Mouse (Mus musculus) embryonic fibroblast, embryonic 13.5 days (primary cell): ENCODE measurements around the gene Rngtt. TPM values are rescaled to one million over a fixed set of nuclear protein-coding genes. Genes with fewer than 3 reads are reported as not detected.
A peak's percentile ranks its signal among the peaks of the same experiment; 100 is the strongest.
"Not testable (repeated sequence)": the region's sequence is repeated elsewhere in the genome, so short reads cannot be mapped to it uniquely, and the experiment has no call there.

Source experiments
- H3K27ac ChIP-seq: 2 replicates; pipeline ENCODE4 v1.5.1; 2012; ENCODE audit warnings: low read length, control low read depth, inconsistent platforms; ENCODE audit not compliant: insufficient read depth
- H3K4me1 ChIP-seq: 2 replicates; pipeline ENCODE4 v1.6.1; 2011; ENCODE audit warnings: low read length; ENCODE audit not compliant: control insufficient read depth, insufficient read depth
- H3K4me3 ChIP-seq: 2 replicates; pipeline ENCODE4 v1.5.1; 2011; ENCODE audit warnings: mild to moderate bottlenecking, control low read depth, low read length; ENCODE audit not compliant: insufficient read depth
- CTCF ChIP-seq: IDR thresholded peaks from 2 replicates; pipeline ENCODE4 v1.5.1; 2011; ENCODE audit warnings: mild to moderate bottlenecking, control low read depth, low read length, moderate library complexity, borderline replicate concordance; ENCODE audit not compliant: insufficient read depth
- POLR2A ChIP-seq: IDR thresholded peaks from 2 replicates; pipeline ENCODE4 v1.6.1; 2011; ENCODE audit warnings: low read depth, mild to moderate bottlenecking, control low read depth, low read length, moderate library complexity
- polyA plus RNA-seq: library from polyadenylated mRNA; stranded (reverse); fragments of >200 nt; gene quantifications from 2 replicates; pipeline ENCODE4 v1.2.4, GENCODE M21; 2011; ENCODE audit warnings: low read depth; ENCODE audit not compliant: missing spikeins, insufficient read length

Gene Rngtt
- polyA plus RNA-seq, 1 experiment = 30.7 TPM

DNA sequence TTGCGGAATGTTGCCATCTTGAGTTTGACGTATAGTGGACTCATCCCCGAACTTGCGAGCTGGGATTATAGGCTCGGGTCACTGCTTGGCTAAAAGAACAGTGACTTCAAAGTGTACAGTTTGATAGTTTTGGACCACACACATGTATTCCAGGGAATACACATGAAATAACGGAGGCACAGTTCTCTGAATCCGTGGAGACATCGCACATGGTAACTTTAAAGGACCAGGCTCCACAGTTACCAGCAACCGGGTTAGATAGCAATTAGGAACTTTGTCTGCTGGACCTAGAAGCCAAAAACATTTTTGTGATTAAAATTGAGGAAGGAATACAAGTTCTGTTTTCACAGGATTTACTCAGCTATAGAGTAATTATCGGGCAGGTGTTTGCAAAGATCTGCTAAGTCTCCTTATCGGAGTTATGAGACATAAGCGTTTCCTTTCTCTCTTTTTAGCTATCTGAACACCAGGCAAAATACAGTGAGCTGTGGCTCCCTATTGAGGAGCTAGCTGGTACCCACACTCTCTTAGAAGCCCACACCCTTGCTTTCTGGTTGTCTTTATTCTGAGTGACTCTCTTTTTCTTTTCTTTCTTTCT, 828 bp downstream of the Rngtt start:
- H3K4me1 ChIP-seq = no peaks in the 10 kb centered on the region
- peak overlapping the region; percentile 99 for H3K4me3 ChIP-seq
- H3K27ac ChIP-seq = no peak overlapping the region
- TF ChIP-seq CTCF = no peak
- TF ChIP-seq POLR2A = no peak

DNA sequence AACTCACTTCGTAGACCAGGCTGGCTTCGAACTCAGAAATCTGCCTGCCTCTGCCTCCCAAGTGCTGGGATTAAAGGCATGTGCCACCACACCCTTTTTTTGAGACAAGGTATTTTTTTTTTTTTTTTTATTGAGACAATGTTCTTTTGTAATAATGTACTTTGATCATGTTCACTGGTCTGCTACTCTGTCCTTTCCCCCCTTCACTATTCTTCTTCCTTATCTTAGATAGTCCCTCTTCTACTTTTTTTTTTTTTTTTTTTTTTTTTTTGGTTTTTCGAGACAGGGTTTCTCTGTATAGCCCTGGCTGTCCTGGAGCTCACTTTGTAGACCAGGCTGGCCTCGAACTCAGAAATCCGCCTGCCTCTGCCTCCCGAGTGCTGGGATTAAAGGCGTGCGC, 4.0 kb downstream of the Rngtt start:
- not testable (repeated sequence) for H3K27ac ChIP-seq, H3K4me1 ChIP-seq, H3K4me3 ChIP-seq

DNA sequence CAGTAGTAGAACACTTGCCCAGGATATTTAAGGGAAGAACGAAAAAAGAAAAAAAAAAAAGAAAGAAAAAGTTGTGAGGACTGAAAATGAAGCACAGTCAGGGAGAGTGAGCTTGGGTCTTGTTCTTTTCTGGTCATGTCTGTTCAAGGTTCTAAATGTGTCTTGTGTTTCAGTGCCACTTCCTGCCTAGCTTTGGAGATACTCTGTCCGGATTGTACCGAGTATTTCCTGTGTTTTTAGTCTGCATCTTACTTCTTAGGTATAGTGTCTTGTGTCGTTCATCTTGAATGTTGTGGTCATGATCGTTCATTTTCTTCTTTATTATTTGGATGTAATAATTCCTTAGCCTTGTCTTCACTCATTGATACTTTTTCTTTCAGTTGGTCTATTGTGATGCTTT, 5.7 kb downstream of the Rngtt start:
- Histone ChIP-seq H3K27ac (no peak overlapping the region), H3K4me1 (no peaks in the 10 kb centered on the region), H3K4me3 (no peak overlapping the region)
- TF ChIP-seq POLR2A = no peak
- TF ChIP-seq CTCF = no peak

DNA sequence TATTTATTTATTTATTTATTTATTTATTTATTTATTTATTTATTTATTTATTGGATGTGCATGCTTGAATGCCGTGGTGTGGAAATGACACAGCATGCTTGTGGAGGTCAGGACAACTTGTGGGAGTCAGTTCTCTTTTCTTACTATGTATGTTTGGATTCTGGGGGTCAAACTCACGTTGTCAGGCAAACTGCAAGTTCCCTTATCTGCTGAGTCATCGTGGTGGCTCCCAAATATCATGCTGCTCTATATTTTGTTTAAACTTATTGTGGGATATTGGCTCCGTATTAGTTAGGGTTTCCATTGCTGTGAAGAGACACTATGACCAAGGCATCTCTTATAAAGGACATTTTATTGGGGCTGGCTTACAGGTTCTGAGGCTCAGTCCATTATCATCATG, 21.0 kb downstream of the Rngtt start:
- TF ChIP-seq POLR2A (no peak), CTCF (no peak)
- H3K4me3 ChIP-seq = no peak overlapping the region
- H3K4me1 ChIP-seq = no peaks in the 10 kb centered on the region
- no peak overlapping the region for H3K27ac ChIP-seq

DNA sequence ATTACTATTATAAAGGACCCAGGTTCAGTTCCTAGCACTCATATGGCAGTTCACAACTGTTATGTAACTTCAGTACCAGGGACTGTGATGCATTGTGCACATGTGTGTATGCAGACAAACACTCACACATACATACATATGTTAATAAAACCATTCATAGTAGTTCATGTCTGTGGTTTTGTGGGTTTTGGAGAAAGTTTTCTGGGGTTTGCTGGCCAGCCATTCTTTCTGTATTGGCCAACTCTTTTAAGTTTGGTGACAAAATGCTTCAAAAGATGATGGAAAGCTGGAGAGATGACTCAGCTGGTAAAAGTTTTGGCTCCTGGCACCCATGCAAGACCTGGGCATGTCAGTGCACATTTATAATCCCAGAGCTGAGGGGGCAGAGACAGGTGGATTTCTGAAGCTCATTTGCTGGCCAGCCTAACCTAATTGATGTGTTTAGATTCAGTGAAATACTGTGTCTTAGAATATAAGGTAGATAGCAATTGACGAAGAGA, 22.9 kb downstream of the Rngtt start:
- no peak for TF ChIP-seq CTCF
- no peak for TF ChIP-seq POLR2A
- no peak overlapping the region for H3K4me3 ChIP-seq

DNA sequence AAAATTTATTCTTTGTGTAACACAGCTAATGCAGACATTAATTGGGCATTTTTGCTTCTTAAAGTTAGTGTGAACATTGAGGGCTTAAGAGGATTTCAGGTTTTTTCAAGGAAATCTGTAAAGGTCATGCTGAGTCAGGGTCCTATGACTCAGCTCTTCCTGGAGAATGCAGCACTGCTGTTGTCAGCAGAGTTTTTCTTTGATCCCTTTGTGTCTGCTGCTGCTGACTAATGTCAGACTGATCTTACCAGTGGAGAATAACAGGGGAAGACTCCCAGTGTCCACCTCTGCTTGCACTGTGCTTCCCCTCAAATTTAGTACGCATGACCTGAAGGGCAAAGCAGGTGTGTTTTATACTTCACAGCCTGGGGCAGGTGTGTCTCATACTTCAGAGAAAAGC, 27.9 kb downstream of the Rngtt start:
- TF ChIP-seq POLR2A (no peak), CTCF (no peak)
- H3K4me1 ChIP-seq = peaks cover 4% of the 10 kb centered on the region; the same call in 1 of the 2 replicates
- H3K4me3 ChIP-seq = no peak overlapping the region
- peak overlapping the region; percentile 60 for H3K27ac ChIP-seq

More for the DNA sequence above, 22.9 kb downstream of the Rngtt start:
- Histone ChIP-seq H3K4me1 (peaks cover under 1% of the 10 kb centered on the region; the same call in 1 of the 2 replicates), H3K27ac (no peak overlapping the region)

DNA sequence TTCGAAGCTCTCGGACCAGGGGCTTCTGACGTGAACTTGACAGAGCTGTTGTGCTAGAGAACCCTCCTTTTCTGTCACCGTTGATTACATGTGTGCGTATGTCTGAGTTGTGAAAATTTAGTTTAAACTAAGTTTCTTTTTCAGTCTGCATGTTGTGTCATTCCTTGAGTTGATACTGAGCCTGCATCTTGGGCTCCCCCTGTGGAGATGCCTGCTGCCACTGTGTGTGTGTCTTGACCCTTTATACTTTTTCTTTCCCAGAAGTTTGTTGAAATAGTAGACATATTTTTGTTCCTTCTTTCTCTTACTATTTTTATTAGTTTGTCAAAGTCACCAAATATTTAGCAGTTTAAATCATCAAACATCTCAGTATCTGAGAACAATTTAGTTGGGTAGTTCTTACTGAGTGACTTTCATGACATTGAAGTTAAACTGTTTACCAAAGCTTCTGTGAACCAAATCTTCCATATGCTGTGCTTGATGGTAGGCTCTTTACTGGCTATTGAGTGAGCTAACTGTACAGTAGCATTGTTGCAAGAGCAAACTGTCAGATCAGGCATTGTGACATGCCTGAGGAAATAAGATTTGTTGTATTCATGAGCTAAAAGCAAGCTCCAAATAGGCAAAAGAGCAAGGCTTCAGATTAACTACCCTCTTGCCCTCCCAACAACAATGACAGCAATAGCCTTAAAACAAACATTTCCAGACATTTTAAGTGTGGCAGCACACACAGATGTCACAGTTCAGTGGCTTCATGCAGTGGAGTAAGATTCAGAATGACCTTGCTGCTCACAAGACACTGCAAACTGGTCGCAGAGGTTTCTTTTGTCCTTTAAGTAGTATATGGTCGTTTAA, 33.0 kb downstream of the Rngtt start:
- no peak for TF ChIP-seq CTCF
- TF ChIP-seq POLR2A = no peak
- no peak overlapping the region for H3K27ac ChIP-seq

DNA sequence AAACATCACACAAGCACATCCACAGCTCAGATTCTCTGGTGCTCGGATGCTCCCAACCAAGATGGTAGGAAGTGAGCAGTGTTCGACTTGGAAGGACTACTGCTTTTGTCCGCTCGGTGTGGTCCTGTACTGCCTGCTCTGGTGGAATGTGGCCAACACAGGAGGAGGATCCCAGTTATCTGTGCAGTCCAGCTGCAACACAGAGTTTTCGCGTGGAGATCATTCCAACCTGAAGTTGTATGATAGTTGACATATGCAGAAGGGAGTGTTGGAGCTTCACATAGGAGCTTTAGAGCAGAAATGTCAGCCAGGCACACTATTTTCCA, 33.6 kb downstream of the Rngtt start:
- no peak for TF ChIP-seq POLR2A
- no peak for TF ChIP-seq CTCF
- no peaks in the 10 kb centered on the region for H3K4me1 ChIP-seq
- H3K27ac ChIP-seq = no peak overlapping the region
- no peak overlapping the region for H3K4me3 ChIP-seq

More for the DNA sequence above, 33.0 kb downstream of the Rngtt start:
- no peak overlapping the region for H3K4me3 ChIP-seq
- H3K4me1 ChIP-seq = peaks cover 3% of the 10 kb centered on the region; the same call in 1 of the 2 replicates

DNA sequence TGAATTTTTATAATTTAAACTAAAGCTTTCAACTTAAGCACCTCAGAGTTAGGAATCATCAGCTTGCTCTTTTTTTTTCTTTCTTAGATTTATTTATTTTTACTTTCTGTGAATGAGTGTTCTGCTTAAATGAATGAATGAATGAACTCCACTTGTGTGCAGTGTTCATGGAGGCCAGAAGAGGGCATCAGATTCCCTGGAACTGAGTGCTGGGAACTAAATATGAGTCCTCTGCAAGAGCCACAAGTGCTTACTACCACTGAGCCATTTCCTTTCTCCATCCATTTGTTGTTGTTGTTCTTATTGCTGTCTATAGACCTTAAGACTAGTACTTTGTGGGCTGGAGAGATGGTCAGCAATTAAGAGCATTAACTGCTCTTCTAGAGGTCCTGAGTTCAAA, 53.3 kb downstream of the Rngtt start:
- Histone ChIP-seq H3K4me3 (no peak overlapping the region), H3K4me1 (no peaks in the 10 kb centered on the region)
- TF ChIP-seq CTCF (no peak), POLR2A (no peak)

DNA sequence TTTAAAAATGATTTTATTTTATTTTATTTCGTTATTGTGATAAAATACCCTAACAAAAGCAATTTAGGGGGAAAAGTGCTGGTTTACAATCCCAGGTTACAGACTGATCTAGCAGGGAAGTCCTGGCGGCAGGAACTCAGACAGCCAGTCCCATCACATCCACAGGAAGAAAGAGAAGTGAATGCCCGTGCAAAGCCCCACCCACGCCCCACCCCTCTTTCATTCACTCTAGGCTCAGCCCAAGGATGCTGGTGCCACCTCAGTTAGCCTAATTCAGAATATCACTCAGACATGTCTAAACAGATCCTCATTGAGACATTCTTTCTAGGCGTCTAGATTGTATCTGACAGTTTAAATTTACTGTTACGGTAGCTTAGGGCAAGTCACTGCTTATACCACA, 64.8 kb downstream of the Rngtt start:
- no peak for TF ChIP-seq POLR2A
- H3K4me3 ChIP-seq = no peak overlapping the region
- no peaks in the 10 kb centered on the region for H3K4me1 ChIP-seq
- no peak overlapping the region for H3K27ac ChIP-seq

More for the DNA sequence above, 53.3 kb downstream of the Rngtt start:
- no peak overlapping the region for H3K27ac ChIP-seq
